Mouse (Mus musculus) hindbrain, postnatal 0 days (tissue): Measurements from ENCODE around the gene Shroom3. TPM values are rescaled to one million over a fixed set of nuclear protein-coding genes. Genes with fewer than 3 reads are reported as not detected.

ENCODE experiments used
- ATAC-seq: fragments of 200-750 bp; cut with Nextera tagmentation; 2 replicates; pipeline ENCODE4 v1.8.0; 2017; ENCODE audit warnings: mild to moderate bottlenecking, moderate TSS enrichment, moderate library complexity
- DNase-seq: peaks from one replicate; pipeline ENCODE4 v3.0.0-alpha.2; 2015; ENCODE audit warnings: low spot score
- H3K27ac ChIP-seq: fragments of 300-500 bp; sonication (generic); 2 replicates; pipeline ENCODE4 v1.5.1; 2014; ENCODE audit warnings: mild to moderate bottlenecking
- H3K27me3 ChIP-seq: fragments of 300-500 bp; sonication (generic); 2 replicates; pipeline ENCODE4 v1.6.1; 2014; ENCODE audit warnings: low read length, mixed read lengths; ENCODE audit not compliant: insufficient read depth
- H3K36me3 ChIP-seq: fragments of 300-500 bp; sonication (generic); 2 replicates; pipeline ENCODE4 v1.6.1; 2014; ENCODE audit warnings: low read length, mixed read lengths; ENCODE audit not compliant: insufficient read depth
- H3K4me1 ChIP-seq: fragments of 300-500 bp; sonication (generic); 2 replicates; pipeline ENCODE4 v1.6.1; 2014; ENCODE audit warnings: antibody characterized with exemption, low read length, mixed read lengths; ENCODE audit not compliant: insufficient read depth
- H3K4me2 ChIP-seq: fragments of 300-500 bp; sonication (generic); 2 replicates; pipeline ENCODE4 v1.6.1; 2014; ENCODE audit warnings: low read depth, mild to moderate bottlenecking, low read length, moderate library complexity, mixed read lengths
- H3K4me3 ChIP-seq: fragments of 300-500 bp; sonication (generic); 2 replicates; pipeline ENCODE4 v1.5.1; 2014; ENCODE audit warnings: low read length
- H3K9ac ChIP-seq: fragments of 300-500 bp; sonication (generic); replicated peaks from 2 replicates; pipeline ENCODE4 v1.6.1; 2014; ENCODE audit warnings: mild to moderate bottlenecking, low read length, moderate library complexity, mixed read lengths
- H3K9me3 ChIP-seq: fragments of 300-500 bp; sonication (generic); 2 replicates; pipeline ENCODE4 v1.6.1; 2016; ENCODE audit warnings: low read length, mixed read lengths
- CTCF ChIP-seq: IDR thresholded peaks from 2 replicates; pipeline ENCODE4 v1.5.1; 2016; ENCODE audit warnings: antibody characterized with exemption, control low read depth, low read depth
- WGBS: fragments of 180-500 bp; shearing (Covaris S2); extraction: QIAGEN DNeasy Blood & Tissue Kit; methylation state at CpG from one replicate; pipeline ENCODE4 v1.1.7; 2014; 5-methylcytosine and 5-hydroxymethylcytosine counted together
- polyA plus RNA-seq: library from polyadenylated mRNA; unstranded; fragments of >200 nt; fragmentation: Nextera tagmentation; extraction: Ambion mirVana; gene quantifications from 2 replicates; pipeline ENCODE4 v1.2.1, GENCODE M21; 2015
- total RNA-seq: library from RNA; depleted of rRNA; stranded (reverse); fragments of >200 nt; gene quantifications from 2 replicates; pipeline ENCODE4 v1.2.3, GENCODE M21; 2014

The Shroom3 gene
- total and polyA plus RNA-seq, 2 experiments from 2014 or later: 1.1 to 9.7 TPM

DNA sequence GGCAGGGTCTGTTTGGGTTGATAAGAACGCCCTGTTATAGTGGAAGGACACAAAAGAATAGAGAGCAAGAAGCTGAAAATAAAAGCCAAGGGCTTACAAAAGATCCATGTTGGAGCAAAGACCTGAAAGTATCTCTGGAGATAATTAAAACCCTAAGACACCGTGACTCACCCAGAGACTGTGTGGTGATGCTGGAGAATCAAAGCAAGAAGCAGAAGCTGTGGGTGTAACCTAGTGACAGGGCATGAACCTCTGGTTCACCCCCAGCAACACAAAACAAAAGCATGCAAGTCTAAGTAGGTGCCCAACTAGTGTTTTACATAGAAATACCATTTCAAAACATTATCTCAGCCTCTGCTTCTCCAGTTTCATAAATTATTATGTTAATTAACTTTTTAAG, 91.2 kb downstream of the Shroom3 start:
- no peak for ATAC-seq
- WGBS: 34% methylated on average over 2 of the region's 2 CpGs
- Histone ChIP-seq H3K4me2 (no peak overlapping the region), H3K4me1 (no peaks in the 10 kb centered on the region), H3K9ac (no peak overlapping the region), H3K27ac (no peak overlapping the region), H3K4me3 (no peak overlapping the region), H3K27me3 (no peaks in the 10 kb centered on the region), H3K36me3 (no peaks in the 10 kb centered on the region), H3K9me3 (no peaks in the 10 kb centered on the region; the same call in 1 of the 2 replicates)
- TF ChIP-seq CTCF: no peak
- no peak for DNase-seq

- DNase-seq (no peak), ATAC-seq (no peak)
- H3K4me2 ChIP-seq: no peak overlapping the region
- TF ChIP-seq CTCF: no peak
- no peak overlapping the region for H3K27ac ChIP-seq
- no peaks in the 10 kb centered on the region for H3K36me3 ChIP-seq
- no peaks in the 10 kb centered on the region for H3K9me3 ChIP-seq
- WGBS: 95% methylated on average over 3 of the region's 3 CpGs
- no peak overlapping the region for H3K4me3 ChIP-seq
- no peak overlapping the region for H3K9ac ChIP-seq
- H3K4me1 ChIP-seq: no peaks in the 10 kb centered on the region
- H3K27me3 ChIP-seq: no peaks in the 10 kb centered on the region
Observed at GRCm38 (mm10) chr5:92774893-92775292, 91.7 kb downstream of the Shroom3 start.

- no peak overlapping the region for H3K4me2 ChIP-seq
- no peak for TF ChIP-seq CTCF
- H3K27ac ChIP-seq: no peak overlapping the region
- H3K36me3 ChIP-seq: no peaks in the 10 kb centered on the region
- H3K27me3 ChIP-seq: no peaks in the 10 kb centered on the region
- H3K9ac ChIP-seq: no peak overlapping the region
- DNase-seq (no peak), ATAC-seq (no peak)
- WGBS: 68% methylated on average over 8 of the region's 8 CpGs
- H3K4me1 ChIP-seq: no peaks in the 10 kb centered on the region
- no peak overlapping the region for H3K4me3 ChIP-seq
- no peaks in the 10 kb centered on the region for H3K9me3 ChIP-seq
Observed at GRCm38 (mm10) chr5:92778395-92778794, 95.2 kb downstream of the Shroom3 start.

GRCm38 (mm10) chr5:92781082-92781481, 97.8 kb downstream of the Shroom3 start:
- Histone ChIP-seq H3K4me2 (no peak overlapping the region), H3K27me3 (no peaks in the 10 kb centered on the region), H3K9ac (no peak overlapping the region), H3K9me3 (no peaks in the 10 kb centered on the region), H3K4me1 (no peaks in the 10 kb centered on the region), H3K4me3 (no peak overlapping the region), H3K27ac (no peak overlapping the region), H3K36me3 (no peaks in the 10 kb centered on the region)
- no peak for TF ChIP-seq CTCF
- DNase-seq (no peak), ATAC-seq (no peak)

DNA sequence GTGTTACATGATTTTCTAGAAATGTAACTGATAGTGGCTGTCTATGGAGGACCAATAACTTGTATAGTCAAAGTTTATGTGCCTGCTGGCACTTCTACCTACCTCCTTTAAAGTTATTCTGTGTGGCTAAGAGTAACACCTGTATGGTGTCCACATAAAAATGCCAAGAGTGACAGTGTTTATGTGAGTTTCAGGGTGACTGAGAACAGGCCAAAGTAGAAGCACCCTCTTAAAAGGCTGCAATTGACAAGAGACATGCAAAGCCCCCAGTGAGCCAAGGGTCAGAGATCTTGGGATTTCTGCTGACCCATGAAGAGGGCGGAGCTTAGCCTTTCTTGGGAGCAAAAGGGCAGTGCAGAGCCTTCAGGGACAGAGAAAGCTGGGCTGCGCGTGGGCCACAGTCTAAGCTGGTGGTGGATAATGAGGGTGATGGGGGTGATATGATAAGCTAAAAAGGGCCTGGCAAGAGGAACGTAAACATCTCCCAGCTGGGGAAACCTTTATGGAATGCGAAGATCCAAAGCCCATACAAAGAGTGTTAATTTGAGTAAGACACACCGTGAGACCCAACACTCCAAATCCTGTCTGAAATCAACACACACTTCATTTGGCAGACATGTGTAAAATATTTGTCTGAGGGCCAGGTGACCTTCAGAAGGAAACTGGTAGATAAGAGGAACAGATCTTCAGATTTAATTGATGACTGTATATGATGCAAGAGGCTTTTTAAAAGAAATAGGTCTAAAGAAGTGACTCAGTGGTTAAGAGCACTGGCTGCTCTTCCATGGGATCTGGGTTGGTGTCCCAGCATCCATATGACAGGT, 101.0 kb downstream of the Shroom3 start:
- Histone ChIP-seq H3K4me2 (no peak overlapping the region), H3K9me3 (no peaks in the 10 kb centered on the region), H3K4me3 (no peak overlapping the region), H3K36me3 (no peaks in the 10 kb centered on the region), H3K4me1 (no peaks in the 10 kb centered on the region), H3K27ac (no peak overlapping the region), H3K9ac (no peak overlapping the region), H3K27me3 (no peaks in the 10 kb centered on the region)
- ATAC-seq (no peak), DNase-seq (no peak)
- TF ChIP-seq CTCF: no peak
- 53% methylated on average over 6 of the region's 6 CpGs for WGBS

DNA sequence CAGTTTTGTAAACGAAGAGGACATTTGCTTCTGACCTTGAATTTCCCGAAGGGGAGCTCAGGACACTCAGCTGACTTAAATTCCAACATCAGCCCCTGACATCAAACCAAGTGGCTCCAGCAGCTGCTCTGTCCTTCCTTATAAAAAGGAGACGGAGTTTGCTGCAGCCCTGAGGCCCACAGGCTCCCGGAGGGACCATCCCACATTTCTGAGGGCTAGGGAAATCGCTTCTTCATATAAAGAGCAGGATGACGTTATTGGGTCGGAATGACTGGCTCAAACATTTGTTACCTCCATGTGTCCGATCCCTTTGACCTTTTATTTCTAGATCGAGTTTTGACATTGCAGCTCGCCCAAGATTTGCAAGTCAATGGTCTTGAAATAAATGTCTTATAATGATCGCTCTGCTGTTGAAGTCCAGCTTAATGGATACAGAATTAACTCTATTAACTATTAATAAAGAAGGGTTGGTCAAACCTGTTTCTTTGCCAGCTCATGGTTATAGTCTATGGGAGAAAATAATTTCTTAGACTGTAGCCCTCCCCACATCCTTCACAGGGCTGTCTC, 102.7 kb downstream of the Shroom3 start:
- no peak for TF ChIP-seq CTCF
- Histone ChIP-seq H3K4me1 (no peaks in the 10 kb centered on the region), H3K9me3 (no peaks in the 10 kb centered on the region), H3K9ac (no peak overlapping the region), H3K4me3 (no peak overlapping the region), H3K4me2 (no peak overlapping the region), H3K36me3 (no peaks in the 10 kb centered on the region), H3K27me3 (no peaks in the 10 kb centered on the region), H3K27ac (no peak overlapping the region)
- DNase-seq (no peak), ATAC-seq (no peak)
- WGBS: 81% methylated on average over 11 of the region's 11 CpGs

DNA sequence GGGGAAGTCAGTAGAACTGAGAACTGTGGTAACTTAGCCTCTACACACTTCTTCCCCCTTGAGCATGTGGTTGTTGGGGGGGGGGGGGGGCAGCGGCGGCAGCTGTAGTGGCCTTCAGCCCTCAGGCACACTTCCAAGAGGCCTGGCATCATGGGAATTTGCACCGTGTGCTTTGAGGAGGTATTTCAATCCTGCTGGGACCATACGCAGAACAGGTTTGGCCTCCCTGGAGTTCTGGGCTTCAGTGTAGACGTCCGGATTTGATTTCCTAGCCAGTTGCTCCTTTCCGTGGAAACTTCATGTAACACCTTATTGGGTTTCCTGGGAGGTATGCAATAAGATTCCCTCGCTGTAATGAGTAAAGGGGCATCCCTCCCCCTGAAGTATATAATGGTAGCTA, 105.8 kb downstream of the Shroom3 start:
- no peak for DNase-seq
- no peaks in the 10 kb centered on the region for H3K36me3 ChIP-seq
- H3K4me3 ChIP-seq: no peak overlapping the region
- H3K9ac ChIP-seq: no peak overlapping the region
- WGBS: 44% methylated on average over 8 of the region's 8 CpGs
- ATAC-seq: no peak
- H3K4me2 ChIP-seq: no peak overlapping the region
- no peaks in the 10 kb centered on the region for H3K27me3 ChIP-seq
- no peaks in the 10 kb centered on the region for H3K4me1 ChIP-seq
- H3K27ac ChIP-seq: no peak overlapping the region
- no peak for TF ChIP-seq CTCF
- H3K9me3 ChIP-seq: no peaks in the 10 kb centered on the region
